Mouse (Mus musculus) myocyte (in vitro differentiated cells): ENCODE results near the gene A830031A19Rik. TPM values are rescaled to one million over a fixed set of nuclear protein-coding genes. Genes with fewer than 3 reads are reported as not detected.

Experiments
- H3K27me3 ChIP-seq: one replicate; pipeline ENCODE4 v1.6.1; 2011; ENCODE audit not compliant: control insufficient read depth, insufficient read depth, insufficient read length
- H3K36me3 ChIP-seq: one replicate; pipeline ENCODE4 v1.6.1; 2011; ENCODE audit not compliant: control insufficient read depth, insufficient read depth
- H3K4me2 ChIP-seq: one replicate; pipeline ENCODE4 v1.6.1; 2011; ENCODE audit warnings: low read depth, control low read depth
- H3K4me3 ChIP-seq: one replicate; pipeline ENCODE4 v1.5.1; 2011; ENCODE audit warnings: mild to moderate bottlenecking, control low read depth, moderate library complexity
- H3K79me2 ChIP-seq: one replicate; pipeline ENCODE4 v1.6.1; 2011; ENCODE audit not compliant: control insufficient read depth, insufficient read depth
- H3ac ChIP-seq: one replicate; pipeline ENCODE4 v1.6.1; 2011; ENCODE audit not compliant: control insufficient read depth, insufficient read length
- CEBPB ChIP-seq: IDR thresholded peaks from 2 replicates; pipeline ENCODE4 v1.6.1; 2011; ENCODE audit warnings: mild to moderate bottlenecking, moderate library complexity; ENCODE audit not compliant: poor library complexity, insufficient read depth, severe bottlenecking
- E2F4 ChIP-seq: IDR thresholded peaks from one replicate; pipeline ENCODE4 v1.6.1; 2011; ENCODE audit warnings: mild to moderate bottlenecking, control low read depth, moderate library complexity; ENCODE audit not compliant: insufficient read depth
- MAX ChIP-seq: IDR thresholded peaks from one replicate; pipeline ENCODE4 v1.6.1; 2011; ENCODE audit warnings: low read depth, mild to moderate bottlenecking, control low read depth
- MYOD1 ChIP-seq, 3 experiments: IDR thresholded peaks; one replicate each; pipeline ENCODE4 v1.6.1; 2011; ENCODE audit warnings: control low read depth in 2 of 3, low read depth in 2 of 3, mild to moderate bottlenecking in 2 of 3, moderate library complexity in 1 of 3; ENCODE audit not compliant: insufficient read length in 2 of 3, control insufficient read depth in 1 of 3
- MYOG ChIP-seq, 3 experiments: IDR thresholded peaks; one replicate each; pipeline ENCODE4 v1.6.1; 2011; ENCODE audit warnings: control low read depth in 2 of 3, low read depth in 2 of 3, mild to moderate bottlenecking in 2 of 3; ENCODE audit not compliant: insufficient read length in 2 of 3, control insufficient read depth in 1 of 3, insufficient read depth in 1 of 3
- POLR2A ChIP-seq: IDR thresholded peaks from one replicate; pipeline ENCODE4 v1.6.1; 2011; ENCODE audit warnings: low read depth, mild to moderate bottlenecking, control low read depth, moderate library complexity; ENCODE audit not compliant: insufficient read length
- POLR2AphosphoS2 ChIP-seq: IDR thresholded peaks from one replicate; pipeline ENCODE4 v1.6.1; 2011; ENCODE audit warnings: low read depth, control low read depth; ENCODE audit not compliant: insufficient read length
- REST ChIP-seq: IDR thresholded peaks from one replicate; pipeline ENCODE4 v1.6.1; 2011; ENCODE audit warnings: mild to moderate bottlenecking, control low read depth, moderate library complexity; ENCODE audit not compliant: insufficient read depth, insufficient read length
- SRF ChIP-seq: IDR thresholded peaks from one replicate; pipeline ENCODE4 v1.6.1; 2011; ENCODE audit warnings: low read depth; ENCODE audit not compliant: control insufficient read depth, insufficient read length
- TCF12 ChIP-seq: IDR thresholded peaks from one replicate; pipeline ENCODE4 v1.6.1; 2011; ENCODE audit warnings: mild to moderate bottlenecking, control low read depth; ENCODE audit not compliant: poor library complexity, insufficient read depth, severe bottlenecking
- TCF3 ChIP-seq: IDR thresholded peaks from one replicate; pipeline ENCODE4 v1.6.1; 2011; ENCODE audit warnings: low read depth, control low read depth; ENCODE audit not compliant: insufficient read length
- USF1 ChIP-seq: IDR thresholded peaks from one replicate; pipeline ENCODE4 v1.6.1; 2011; ENCODE audit warnings: low read depth, mild to moderate bottlenecking, control low read depth, moderate library complexity
- polyA plus RNA-seq: library from polyadenylated mRNA; unstranded; fragments of >200 nt; fragmentation: generic; extraction: Trizol; gene quantifications from one replicate; pipeline ENCODE4 v1.2.1, GENCODE M21; 2012; ENCODE audit warnings: missing spikeins

The A830031A19Rik gene
- polyA plus RNA-seq, 1 experiment = not detected

DNA sequence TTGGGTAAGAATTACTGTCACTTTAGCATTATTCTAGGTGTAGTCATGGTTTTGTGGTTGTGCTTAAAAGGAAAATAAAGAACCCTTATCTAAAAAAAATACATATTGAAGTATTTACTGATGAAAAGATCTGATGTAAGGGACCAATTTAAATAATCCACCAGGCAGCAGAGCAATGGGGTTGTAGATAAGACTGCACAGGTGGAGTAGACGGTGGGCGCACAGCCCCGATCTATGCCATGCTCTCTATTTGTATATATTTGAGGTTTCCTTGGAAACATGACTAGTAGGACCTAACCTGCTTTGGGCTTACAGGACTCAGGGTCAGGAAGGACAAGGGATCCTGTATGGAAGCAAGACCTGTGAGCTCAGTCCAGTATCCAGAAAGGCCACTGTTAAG lies 34.5 kb upstream of the A830031A19Rik start:
- Histone ChIP-seq H3K36me3 (no peaks in the 10 kb centered on the region), H3K27me3 (no peaks in the 10 kb centered on the region), H3K4me2 (no peak overlapping the region), H3K4me3 (no peak overlapping the region), H3K79me2 (no peaks in the 10 kb centered on the region), H3ac (no peak overlapping the region)
- no peak for TF ChIP-seq TCF3
- TF ChIP-seq SRF = no peak
- no peak for TF ChIP-seq E2F4
- TF ChIP-seq POLR2AphosphoS2 = no peak
- TF ChIP-seq POLR2A = no peak

- Histone ChIP-seq H3K4me2 (no peak overlapping the region), H3K4me3 (no peak overlapping the region), H3ac (no peak overlapping the region), H3K27me3 (no peaks in the 10 kb centered on the region), H3K79me2 (no peaks in the 10 kb centered on the region), H3K36me3 (no peaks in the 10 kb centered on the region)
- TF ChIP-seq MAX (no peak), POLR2AphosphoS2 (no peak), REST (no peak), USF1 (no peak), TCF12 (no peak), SRF (no peak), E2F4 (no peak), TCF3 (no peak), POLR2A (no peak), MYOD1 (IDR thresholded peaks at IDR 0.05; ENCODE audit: control insufficient read depth in 1 of 3, insufficient read length in 2 of 3, low read depth in 2 of 3) (no peak)
These were observed 34.1 kb upstream of the A830031A19Rik start for GRCm38 (mm10) chr11:24108974-24109373.

DNA sequence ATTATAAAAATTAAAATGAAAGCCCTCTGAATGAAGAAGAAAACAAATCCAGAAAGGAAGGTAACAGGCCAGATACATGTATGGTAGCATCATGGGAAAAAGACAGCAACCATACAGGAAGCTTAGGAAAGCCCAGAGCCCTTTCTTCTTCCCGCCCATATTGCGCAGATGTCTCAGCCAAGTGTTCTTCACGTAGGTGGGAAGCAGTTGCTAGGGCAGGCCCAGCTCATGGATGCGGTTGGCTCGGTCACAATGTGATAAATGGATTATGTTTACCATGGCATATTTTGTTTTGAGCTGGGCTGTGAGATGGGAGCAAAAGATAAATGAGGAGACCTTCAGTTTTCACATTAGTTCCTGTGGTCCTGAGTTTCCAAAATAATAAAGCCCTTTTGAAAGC lies 32.6 kb upstream of the A830031A19Rik start:
- no peak overlapping the region for H3ac ChIP-seq
- no peaks in the 10 kb centered on the region for H3K79me2 ChIP-seq
- H3K27me3 ChIP-seq = no peaks in the 10 kb centered on the region
- H3K4me2 ChIP-seq = no peak overlapping the region
- TF ChIP-seq MYOD1 (IDR thresholded peaks at IDR 0.05; ENCODE audit: control insufficient read depth in 1 of 3, insufficient read length in 2 of 3, low read depth in 2 of 3) = no peak
- TF ChIP-seq CEBPB = no peak
- no peak for TF ChIP-seq MAX
- TF ChIP-seq POLR2A = no peak
- no peak for TF ChIP-seq MYOG (IDR thresholded peaks at IDR 0.05; ENCODE audit: control insufficient read depth in 1 of 3, insufficient read depth in 1 of 3, insufficient read length in 2 of 3, low read depth in 2 of 3)
- no peak for TF ChIP-seq POLR2AphosphoS2
- TF ChIP-seq E2F4 = no peak
- TF ChIP-seq REST = no peak
- TF ChIP-seq TCF12 = no peak
- TF ChIP-seq USF1 = no peak
- TF ChIP-seq SRF = no peak
- TF ChIP-seq TCF3 = no peak
- H3K4me3 ChIP-seq = no peak overlapping the region
- H3K36me3 ChIP-seq = no peaks in the 10 kb centered on the region

DNA sequence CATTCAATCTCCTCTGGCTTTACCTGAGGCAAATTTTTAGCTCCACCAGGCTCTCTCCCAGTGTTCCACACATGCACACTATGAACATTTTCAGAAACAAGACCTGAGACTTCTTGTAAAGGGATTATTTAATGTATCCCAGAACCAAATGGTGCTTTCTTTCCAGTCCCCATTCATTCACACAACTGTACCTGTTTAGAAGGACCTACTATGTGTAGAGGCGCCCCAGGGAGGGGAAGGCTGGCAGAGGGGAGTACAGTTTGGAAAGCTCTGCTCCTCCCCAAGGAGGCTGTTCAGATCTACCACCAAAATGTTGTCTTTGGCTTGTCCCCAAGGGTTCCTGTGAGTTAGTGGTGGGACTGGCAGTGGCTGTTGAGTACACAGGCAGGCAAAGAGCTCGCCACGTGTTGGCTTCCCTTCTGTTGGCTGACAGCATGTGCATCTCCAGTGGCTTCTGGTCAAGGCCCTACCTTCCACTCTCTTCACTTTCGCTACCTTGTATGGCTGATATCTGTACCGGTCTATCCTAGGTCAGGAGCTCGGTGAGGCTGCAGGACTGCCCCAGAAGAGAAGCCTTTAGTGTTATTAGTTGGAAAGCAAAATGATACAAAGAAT lies 28.4 kb upstream of the A830031A19Rik start:
- H3K4me2 ChIP-seq = no peak overlapping the region
- H3K27me3 ChIP-seq = no peaks in the 10 kb centered on the region
- no peak overlapping the region for H3K4me3 ChIP-seq
- no peaks in the 10 kb centered on the region for H3K36me3 ChIP-seq
- no peaks in the 10 kb centered on the region for H3K79me2 ChIP-seq
- no peak overlapping the region for H3ac ChIP-seq
- TF ChIP-seq MAX (no peak), TCF12 (no peak), TCF3 (no peak), E2F4 (no peak), REST (no peak), POLR2AphosphoS2 (no peak), MYOD1 (IDR thresholded peaks at IDR 0.05; ENCODE audit: control insufficient read depth in 1 of 3, insufficient read length in 2 of 3, low read depth in 2 of 3) (no peak), MYOG (IDR thresholded peaks at IDR 0.05; ENCODE audit: control insufficient read depth in 1 of 3, insufficient read depth in 1 of 3, insufficient read length in 2 of 3, low read depth in 2 of 3) (no peak), POLR2A (no peak), CEBPB (no peak), SRF (no peak), USF1 (no peak)

GRCm38 (mm10) chr11:24102372-24102771 lies 27.5 kb upstream of the A830031A19Rik start:
- H3K79me2 ChIP-seq = no peaks in the 10 kb centered on the region
- TF ChIP-seq MAX (no peak), POLR2A (no peak), REST (no peak), MYOD1 (IDR thresholded peaks at IDR 0.05; ENCODE audit: control insufficient read depth in 1 of 3, insufficient read length in 2 of 3, low read depth in 2 of 3) (no peak)
- H3K36me3 ChIP-seq = no peaks in the 10 kb centered on the region
- H3ac ChIP-seq = no peak overlapping the region
- no peak overlapping the region for H3K4me3 ChIP-seq
- no peaks in the 10 kb centered on the region for H3K27me3 ChIP-seq
- no peak overlapping the region for H3K4me2 ChIP-seq
